Mouse (Mus musculus) olfactory bulb, adult 2 months (tissue): ENCODE data around the gene Fa2h.

Source experiments
- CTCF ChIP-seq: fragments of 200-500 bp; IDR thresholded peaks from 2 replicates; pipeline ENCODE4 v1.5.1; 2012; ENCODE audit warnings: low read depth, mild to moderate bottlenecking, low read length, moderate library complexity; ENCODE audit not compliant: insufficient read depth
- POLR2A ChIP-seq: fragments of 200-500 bp; IDR thresholded peaks from 2 replicates; pipeline ENCODE4 v1.6.1; 2012; ENCODE audit warnings: mild to moderate bottlenecking, low read depth, low read length, moderate library complexity; ENCODE audit not compliant: insufficient read depth

DNA sequence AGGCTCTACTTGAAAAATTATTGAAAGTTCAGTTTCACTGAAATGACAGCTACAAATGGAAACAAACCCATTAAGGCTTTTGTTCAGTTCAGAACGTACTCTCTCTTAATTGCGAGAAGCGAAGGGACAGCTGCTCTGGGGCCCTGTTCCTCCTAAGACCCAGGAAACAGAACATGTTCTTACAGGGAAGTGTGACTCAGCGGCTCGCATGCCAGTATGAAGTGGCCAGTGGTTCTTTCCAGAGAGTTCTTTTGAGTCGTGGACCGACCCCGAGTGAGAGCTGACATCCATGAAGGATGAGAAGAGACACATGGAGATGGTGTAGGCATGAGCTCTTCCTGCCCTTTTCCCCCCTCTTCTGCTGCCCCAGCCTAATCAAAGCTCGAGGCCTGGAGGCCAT lies 23.9 kb downstream of the Fa2h start:
- TF ChIP-seq CTCF (no peak), POLR2A (no peak)
